Mouse (Mus musculus) embryonic fibroblast, embryonic 13.5 days (primary cell): Measurements from ENCODE around the gene Gtdc1.

Source experiments
- CTCF ChIP-seq: IDR thresholded peaks from 2 replicates; pipeline ENCODE4 v1.5.1; 2011; ENCODE audit warnings: mild to moderate bottlenecking, control low read depth, low read length, moderate library complexity, borderline replicate concordance; ENCODE audit not compliant: insufficient read depth
- POLR2A ChIP-seq: IDR thresholded peaks from 2 replicates; pipeline ENCODE4 v1.6.1; 2011; ENCODE audit warnings: low read depth, mild to moderate bottlenecking, control low read depth, low read length, moderate library complexity

- no peak for TF ChIP-seq CTCF
- TF ChIP-seq POLR2A: no peak
Measured at GRCm38 (mm10) chr2:44969226-44969625, 41.8 kb upstream of the Gtdc1 start.
